Mouse (Mus musculus): ENCODE results near the gene Ruvbl1. TPM values are rescaled to one million over a fixed set of nuclear protein-coding genes. Genes with fewer than 3 reads are reported as not detected.

Ruvbl1 gene
- polyA plus RNA-seq, 1 experiment from 2014 or later: 163 TPM

- H3K27ac ChIP-seq (ENCODE audit: low read depth): no peak overlapping the region
- no peak overlapping the region for H3K9ac ChIP-seq
- no peak for TF ChIP-seq CTCF (IDR thresholded peaks at IDR 0.05; ENCODE audit: low read depth)
- no peak overlapping the region for H3K4me3 ChIP-seq (ENCODE audit: low read depth, low read length)
- no peaks in the 10 kb centered on the region for H3K9me3 ChIP-seq (ENCODE audit: low read depth, low read length)
- peaks cover 3% of the 10 kb centered on the region; the same call in 1 of the 2 replicates for H3K4me1 ChIP-seq (ENCODE audit: insufficient read depth)
- H3K4me2 ChIP-seq: no peak overlapping the region
- H3K27me3 ChIP-seq (ENCODE audit: insufficient read depth, low read length): no peaks in the 10 kb centered on the region
- H3K36me3 ChIP-seq (ENCODE audit: insufficient read depth): no peaks in the 10 kb centered on the region
- no peak for ATAC-seq (ENCODE audit: insufficient read depth)
- WGBS: 68% methylated on average over 7 of the region's 7 CpGs
- DNase-seq: no peak
Observed at GRCm38 (mm10) chr6:88444076-88444750, 21.0 kb upstream of the Ruvbl1 start.

- WGBS: 6% methylated on average over 5 of the region's 5 CpGs
- no peaks in the 10 kb centered on the region for H3K27me3 ChIP-seq (ENCODE audit: insufficient read depth, low read length)
- H3K4me2 ChIP-seq: peak overlapping the region; percentile 80
- no peaks in the 10 kb centered on the region for H3K36me3 ChIP-seq (ENCODE audit: insufficient read depth)
- H3K9ac ChIP-seq: peak overlapping the region; percentile 84
- DNase-seq (no peak), ATAC-seq (ENCODE audit: insufficient read depth) (no peak)
- peaks cover 3% of the 10 kb centered on the region; the same call in 1 of the 2 replicates for H3K4me1 ChIP-seq (ENCODE audit: insufficient read depth)
- no peak overlapping the region for H3K27ac ChIP-seq (ENCODE audit: low read depth)
- TF ChIP-seq CTCF (IDR thresholded peaks at IDR 0.05; ENCODE audit: low read depth): no peak
- H3K4me3 ChIP-seq (ENCODE audit: low read depth, low read length): peak overlapping the region; percentile 82
- no peaks in the 10 kb centered on the region for H3K9me3 ChIP-seq (ENCODE audit: low read depth, low read length)
Observed at GRCm38 (mm10) chr6:88445661-88446060, 19.5 kb upstream of the Ruvbl1 start.

DNA sequence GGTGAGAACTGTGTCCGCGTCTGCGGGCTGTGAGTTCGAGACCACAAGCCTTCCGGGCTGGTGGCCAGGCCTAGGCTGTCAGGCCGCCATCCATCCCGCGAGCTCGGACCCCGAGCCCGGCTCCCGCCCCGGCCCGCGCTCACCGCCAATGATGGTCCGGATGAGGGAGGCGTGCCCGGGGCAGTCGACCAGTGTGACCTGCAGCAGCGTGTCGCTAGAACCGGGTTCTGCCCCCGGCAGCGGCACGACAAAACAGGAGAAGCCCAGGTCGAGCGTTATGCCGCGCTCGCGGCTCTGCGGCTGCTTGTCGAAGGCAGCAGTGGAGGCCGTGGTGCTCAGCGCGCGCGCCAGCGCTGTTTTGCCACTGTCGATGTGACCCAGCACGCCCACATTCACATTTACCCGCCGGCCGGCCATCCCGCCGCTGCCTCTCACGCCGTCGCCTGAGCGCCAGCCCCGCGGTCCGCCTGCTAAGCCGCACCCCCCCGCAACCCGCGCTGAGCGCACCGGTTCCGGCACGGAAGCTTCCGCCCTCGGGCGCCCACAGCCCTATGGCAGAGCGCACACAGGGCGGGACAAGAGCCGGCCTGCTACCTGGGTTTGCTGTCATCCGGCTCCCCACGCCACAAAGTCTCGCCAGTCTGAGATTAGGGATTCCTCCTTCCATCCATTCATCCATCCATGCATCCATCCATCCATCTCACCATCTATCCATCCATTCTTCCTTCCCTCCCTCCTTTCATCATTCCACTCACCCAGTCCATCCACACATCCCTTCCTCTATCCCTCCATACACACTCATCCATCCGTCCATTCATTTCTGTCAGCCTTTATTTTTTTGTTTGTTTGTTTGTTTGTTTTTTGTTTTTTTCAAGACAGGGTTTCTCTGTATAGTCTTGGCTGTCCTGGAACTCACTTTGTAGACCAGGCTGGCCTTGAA is 18.9 kb upstream of the Ruvbl1 start, which contains the start of gene Eefsec:
TSS of gene Eefsec (minus strand) at position 477 of the 940 bp plus-strand sequence.
- peak; percentile 89 for DNase-seq
- Histone ChIP-seq H3K27ac (ENCODE audit: low read depth) (peak within 1 kb of the TSS; percentile 64; the same call in 1 of the 2 replicates), H3K4me1 (ENCODE audit: insufficient read depth) (peaks cover 3% of the 10 kb centered on the region; the same call in 1 of the 2 replicates), H3K4me3 (ENCODE audit: low read depth, low read length) (peak within 1 kb of the TSS; percentile 82), H3K9me3 (ENCODE audit: low read depth, low read length) (no peaks in the 10 kb centered on the region), H3K4me2 (peak within 1 kb of the TSS; percentile 80), H3K36me3 (ENCODE audit: insufficient read depth) (no peaks in the 10 kb centered on the region), H3K27me3 (ENCODE audit: insufficient read depth, low read length) (no peaks in the 10 kb centered on the region), H3K9ac (peak within 1 kb of the TSS; percentile 84)
- no peak for TF ChIP-seq CTCF (IDR thresholded peaks at IDR 0.05; ENCODE audit: low read depth)
- peak; percentile 94 for ATAC-seq (ENCODE audit: insufficient read depth)
- WGBS: under 1% methylated on average over 72 of the region's 72 CpGs

- H3K27ac ChIP-seq (ENCODE audit: low read depth): no peak overlapping the region
- no peaks in the 10 kb centered on the region for H3K36me3 ChIP-seq (ENCODE audit: insufficient read depth)
- no peak overlapping the region for H3K4me2 ChIP-seq
- no peak overlapping the region for H3K4me3 ChIP-seq (ENCODE audit: low read depth, low read length)
- no peak overlapping the region for H3K9ac ChIP-seq
- H3K4me1 ChIP-seq (ENCODE audit: insufficient read depth): peaks cover 3% of the 10 kb centered on the region; the same call in 1 of the 2 replicates
- ATAC-seq (ENCODE audit: insufficient read depth) (no peak), DNase-seq (no peak)
- TF ChIP-seq CTCF (IDR thresholded peaks at IDR 0.05; ENCODE audit: low read depth): no peak
- no peaks in the 10 kb centered on the region for H3K27me3 ChIP-seq (ENCODE audit: insufficient read depth, low read length)
- no peaks in the 10 kb centered on the region for H3K9me3 ChIP-seq (ENCODE audit: low read depth, low read length)
- 31% methylated on average over 4 of the region's 4 CpGs for WGBS
Observed at GRCm38 (mm10) chr6:88447454-88447853, 17.8 kb upstream of the Ruvbl1 start.

GRCm38 (mm10) chr6:88454545-88454944 is 10.7 kb upstream of the Ruvbl1 start:
- ATAC-seq (ENCODE audit: insufficient read depth) (no peak), DNase-seq (no peak)
- Histone ChIP-seq H3K4me1 (ENCODE audit: insufficient read depth) (no peaks in the 10 kb centered on the region), H3K27ac (ENCODE audit: low read depth) (no peak overlapping the region), H3K4me3 (ENCODE audit: low read depth, low read length) (no peak overlapping the region), H3K9ac (no peak overlapping the region), H3K9me3 (ENCODE audit: low read depth, low read length) (no peaks in the 10 kb centered on the region), H3K27me3 (ENCODE audit: insufficient read depth, low read length) (no peaks in the 10 kb centered on the region), H3K36me3 (ENCODE audit: insufficient read depth) (no peaks in the 10 kb centered on the region), H3K4me2 (no peak overlapping the region)
- no peak for TF ChIP-seq CTCF (IDR thresholded peaks at IDR 0.05; ENCODE audit: low read depth)
- WGBS: 62% methylated on average over 2 of the region's 2 CpGs

- 61% methylated on average over 6 of the region's 6 CpGs for WGBS
Observed at GRCm38 (mm10) chr6:88469878-88470277, 4.7 kb downstream of the Ruvbl1 start.

GRCm38 (mm10) chr6:88480421-88480820 is 15.2 kb downstream of the Ruvbl1 start:
- Histone ChIP-seq H3K9me3 (ENCODE audit: low read depth, low read length) (no peaks in the 10 kb centered on the region), H3K4me3 (ENCODE audit: low read depth, low read length) (no peak overlapping the region), H3K4me1 (ENCODE audit: insufficient read depth) (no peaks in the 10 kb centered on the region), H3K9ac (no peak overlapping the region), H3K27ac (ENCODE audit: low read depth) (no peak overlapping the region), H3K36me3 (ENCODE audit: insufficient read depth) (peaks cover 95% of the 10 kb centered on the region), H3K4me2 (no peak overlapping the region), H3K27me3 (ENCODE audit: insufficient read depth, low read length) (no peaks in the 10 kb centered on the region)
- TF ChIP-seq CTCF (IDR thresholded peaks at IDR 0.05; ENCODE audit: low read depth): no peak
- DNase-seq (no peak), ATAC-seq (ENCODE audit: insufficient read depth) (no peak)
- 60% methylated on average over 6 of the region's 6 CpGs for WGBS

More at GRCm38 (mm10) chr6:88469878-88470277, 4.7 kb downstream of the Ruvbl1 start:
- no peak overlapping the region for H3K4me2 ChIP-seq
- no peak for TF ChIP-seq CTCF (IDR thresholded peaks at IDR 0.05; ENCODE audit: low read depth)
- ATAC-seq (ENCODE audit: insufficient read depth) (no peak), DNase-seq (no peak)
- no peak overlapping the region for H3K27ac ChIP-seq (ENCODE audit: low read depth)
- peaks cover 61% of the 10 kb centered on the region for H3K36me3 ChIP-seq (ENCODE audit: insufficient read depth)
- H3K9ac ChIP-seq: no peak overlapping the region
- H3K4me3 ChIP-seq (ENCODE audit: low read depth, low read length): no peak overlapping the region
- no peaks in the 10 kb centered on the region for H3K4me1 ChIP-seq (ENCODE audit: insufficient read depth)
- H3K27me3 ChIP-seq (ENCODE audit: insufficient read depth, low read length): no peaks in the 10 kb centered on the region
- no peaks in the 10 kb centered on the region for H3K9me3 ChIP-seq (ENCODE audit: low read depth, low read length)
